Mouse (Mus musculus) small intestine, adult 2 months (tissue): Measurements from ENCODE around the gene Wwox.

Experiments used
- CTCF ChIP-seq: fragments of 200-500 bp; IDR thresholded peaks from 2 replicates; pipeline ENCODE4 v1.5.1; 2012; ENCODE audit warnings: low read depth, mild to moderate bottlenecking, control low read depth, inconsistent platforms, low read length, moderate library complexity, mixed read lengths; ENCODE audit not compliant: insufficient replicate concordance, insufficient read length; ENCODE audit errors: extremely low read depth
- POLR2A ChIP-seq: fragments of 200-500 bp; IDR thresholded peaks from 2 replicates; pipeline ENCODE4 v1.6.1; 2012; ENCODE audit warnings: low read depth, mild to moderate bottlenecking, control low read depth, inconsistent platforms, low read length, moderate library complexity

- TF ChIP-seq POLR2A (no peak), CTCF (no peak)
Observed at GRCm38 (mm10) chr8:114956377-114957168, 517.1 kb downstream of the Wwox start.
